In the genomic region with DNA sequence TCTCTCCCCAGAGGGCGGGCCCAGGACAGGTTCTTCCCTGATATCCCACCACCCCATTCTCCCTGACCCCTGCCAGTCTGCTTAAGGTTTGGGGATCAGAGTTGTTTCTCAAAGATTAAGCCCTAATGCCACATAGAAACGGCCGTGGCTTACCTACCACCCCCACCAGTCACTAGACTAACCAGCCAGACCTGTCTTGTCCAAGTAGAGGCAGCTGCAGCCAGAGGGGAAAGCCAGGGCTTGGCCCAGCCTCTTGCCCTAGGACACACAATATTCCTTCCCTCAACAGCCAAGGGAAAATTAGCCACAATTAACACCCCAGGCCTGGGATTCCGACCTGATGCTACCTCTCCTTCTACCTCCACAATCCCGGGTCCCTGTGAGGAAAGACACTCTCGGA, we compare ENCODE assay signal across 8 mouse cellular contexts. TPM values are rescaled to one million over a fixed set of nuclear protein-coding genes. Genes with fewer than 3 reads are reported as not detected.
DNase-seq lines count a peak whose midpoint lies in the region; ATAC-seq lines count a peak whose summit lies in the region.

No protein-coding gene starts in this region.

- peak overlapping the region; percentile 94 for H3K4me3 ChIP-seq in forebrain, embryonic 15.5 days
- H3K4me3 ChIP-seq in liver, embryonic 16.5 days (ENCODE audit: low read depth, low read length) = no peak overlapping the region; the same call in 1 of the 2 replicates
- H3K4me3 ChIP-seq in stomach, embryonic 16.5 days (replicated peaks; ENCODE audit: low read length) = peak overlapping the region; percentile 85

- peak overlapping the region; percentile 95 for H3K4me2 ChIP-seq in forebrain, embryonic 15.5 days (replicated peaks)
- H3K4me2 ChIP-seq in liver, embryonic 16.5 days (ENCODE audit: low read depth, low read length) = peak overlapping the region; percentile 89
- H3K4me2 ChIP-seq in stomach, embryonic 16.5 days (ENCODE audit: low read depth, low read length) = peak overlapping the region; percentile 95

- no peak for ATAC-seq in forebrain, embryonic 15.5 days (replicated peaks)
- ATAC-seq in liver, embryonic 16.5 days (ENCODE audit: low read depth) = no peak
- ATAC-seq in stomach, embryonic 16.5 days (ENCODE audit: insufficient read depth, low FRiP score) = peak; percentile 28; the same call in 1 of the 2 replicates

- peaks cover 32% of the 10 kb centered on the region for H3K36me3 ChIP-seq in forebrain, embryonic 15.5 days
- H3K36me3 ChIP-seq in liver, embryonic 16.5 days (ENCODE audit: control insufficient read depth, insufficient read depth) = no peaks in the 10 kb centered on the region
- peaks cover 19% of the 10 kb centered on the region; the same call in 1 of the 2 replicates for H3K36me3 ChIP-seq in stomach, embryonic 16.5 days (ENCODE audit: control insufficient read depth, insufficient read depth, low read length)

- peaks cover 50% of the 10 kb centered on the region for H3K4me1 ChIP-seq in forebrain, embryonic 15.5 days
- H3K4me1 ChIP-seq in liver, embryonic 16.5 days (ENCODE audit: control insufficient read depth, low read depth, low read length) = peaks cover 32% of the 10 kb centered on the region
- peaks cover 31% of the 10 kb centered on the region for H3K4me1 ChIP-seq in stomach, embryonic 16.5 days (ENCODE audit: control insufficient read depth, insufficient read depth, low read length)

- H3K27ac ChIP-seq in forebrain, embryonic 15.5 days (replicated peaks) = peak overlapping the region; percentile 100
- H3K27ac ChIP-seq in liver, embryonic 16.5 days (ENCODE audit: low read length) = peak overlapping the region; percentile 58
- peak overlapping the region; percentile 100 for H3K27ac ChIP-seq in stomach, embryonic 16.5 days (ENCODE audit: low read length)

- no peaks in the 10 kb centered on the region for H3K27me3 ChIP-seq in forebrain, embryonic 15.5 days
- H3K27me3 ChIP-seq in liver, embryonic 16.5 days (ENCODE audit: control insufficient read depth, insufficient read depth, low read depth, low read length) = peaks cover 43% of the 10 kb centered on the region
- no peaks in the 10 kb centered on the region for H3K27me3 ChIP-seq in stomach, embryonic 16.5 days (ENCODE audit: control insufficient read depth, insufficient read depth, low read length)

- no peaks in the 10 kb centered on the region for H3K9me3 ChIP-seq in forebrain, embryonic 15.5 days
- no peaks in the 10 kb centered on the region for H3K9me3 ChIP-seq in liver, embryonic 16.5 days (replicated peaks; ENCODE audit: control insufficient read depth, low read length)
- H3K9me3 ChIP-seq in stomach, embryonic 16.5 days (replicated peaks; ENCODE audit: control insufficient read depth, low read length) = no peaks in the 10 kb centered on the region

- peak; percentile 41 for DNase-seq in gastrocnemius, postnatal 10 days
- DNase-seq in gastrocnemius, postnatal 25 days = no peak
- peak; percentile 38 for DNase-seq in CD4-positive helper T cell, adult 2 months (ENCODE audit: low read depth, low spot score)
- no peak for DNase-seq in cerebellum, postnatal 36 days
- no peak for DNase-seq in frontal cortex, postnatal 36 days (ENCODE audit: low spot score in 2 of 2)

- WGBS in forebrain, embryonic 15.5 days = 18% methylated on average over 6 of the region's 6 CpGs
- 44% methylated on average over 6 of the region's 6 CpGs for WGBS in liver, embryonic 16.5 days (ENCODE audit: insufficient replicate concordance)
- 16% methylated on average over 6 of the region's 6 CpGs for WGBS in stomach, embryonic 16.5 days

- peak overlapping the region; percentile 100 for H3K9ac ChIP-seq in forebrain, embryonic 15.5 days (replicated peaks)
- H3K9ac ChIP-seq in liver, embryonic 16.5 days (ENCODE audit: low read depth, low read length) = peak overlapping the region; percentile 53; the same call in 1 of the 2 replicates
- peak overlapping the region; percentile 84 for H3K9ac ChIP-seq in stomach, embryonic 16.5 days (ENCODE audit: low read length)

RNA-seq across cellular contexts. Expression of a gene that starts 3.5 kb away (rescaled TPM):
- total RNA-seq in gastrocnemius, postnatal 10 days (2021) = 10 to 100 TPM; 39.0 to 59.5 TPM
- total RNA-seq in gastrocnemius, postnatal 25 days (2021) = 10 to 100 TPM; 12.0 to 13.9 TPM
- 127 and 138 TPM in 2 replicates for polyA plus RNA-seq in forebrain, embryonic 15.5 days (2015; fragmentation: Nextera tagmentation; extraction: Ambion mirVana)
- 5.0 and 5.7 TPM in 2 replicates for polyA plus RNA-seq in liver, embryonic 16.5 days (2015; fragmentation: Nextera tagmentation; extraction: Ambion mirVana)
- 48.5 and 55.4 TPM in 2 replicates for polyA plus RNA-seq in stomach, embryonic 16.5 days (2015; fragmentation: Nextera tagmentation; extraction: Ambion mirVana)

RNA-seq across cellular contexts. Expression of a gene that starts 25.5 kb away (rescaled TPM):
- 1 to 10 TPM in 1 of 2 experiments, under 1 TPM in 1; 0.85 to 2.1 TPM for total RNA-seq in gastrocnemius, postnatal 10 days (2021)
- under 1 TPM in 1 of 2 experiments, not detected in 1; 0.35 TPM for total RNA-seq in gastrocnemius, postnatal 25 days (2021)
- 115 and 127 TPM in 2 replicates for polyA plus RNA-seq in forebrain, embryonic 15.5 days (2015; fragmentation: Nextera tagmentation; extraction: Ambion mirVana)
- polyA plus RNA-seq in liver, embryonic 16.5 days (2015; fragmentation: Nextera tagmentation; extraction: Ambion mirVana) = 0.62 and 0.74 TPM in 2 replicates
- polyA plus RNA-seq in stomach, embryonic 16.5 days (2015; fragmentation: Nextera tagmentation; extraction: Ambion mirVana) = 11.8 TPM in 2 replicates

RNA-seq across cellular contexts. Expression of a gene that starts 29.6 kb away (rescaled TPM):
- total RNA-seq in gastrocnemius, postnatal 10 days (2021) = 10 to 100 TPM; 83.8 to 94.5 TPM
- total RNA-seq in gastrocnemius, postnatal 25 days (2021) = 10 to 100 TPM; 60.4 to 65.0 TPM
- 89.4 and 91.9 TPM in 2 replicates for polyA plus RNA-seq in forebrain, embryonic 15.5 days (2015; fragmentation: Nextera tagmentation; extraction: Ambion mirVana)
- 73.4 and 76.8 TPM in 2 replicates for polyA plus RNA-seq in liver, embryonic 16.5 days (2015; fragmentation: Nextera tagmentation; extraction: Ambion mirVana)
- 144 and 148 TPM in 2 replicates for polyA plus RNA-seq in stomach, embryonic 16.5 days (2015; fragmentation: Nextera tagmentation; extraction: Ambion mirVana)

RNA-seq across cellular contexts. Expression of a gene that starts 29.7 kb away (rescaled TPM):
- total RNA-seq in gastrocnemius, postnatal 10 days (2021) = 10 to 100 TPM; 18.8 to 22.3 TPM
- total RNA-seq in gastrocnemius, postnatal 25 days (2021) = 10 to 100 TPM; 26.5 to 26.9 TPM
- polyA plus RNA-seq in forebrain, embryonic 15.5 days (2015; fragmentation: Nextera tagmentation; extraction: Ambion mirVana) = 44.3 and 45.9 TPM in 2 replicates
- 9.5 and 9.9 TPM in 2 replicates for polyA plus RNA-seq in liver, embryonic 16.5 days (2015; fragmentation: Nextera tagmentation; extraction: Ambion mirVana)
- polyA plus RNA-seq in stomach, embryonic 16.5 days (2015; fragmentation: Nextera tagmentation; extraction: Ambion mirVana) = 29.4 TPM in 2 replicates

RNA-seq across cellular contexts. Expression of a gene that starts 32.3 kb away (rescaled TPM):
- total RNA-seq in gastrocnemius, postnatal 10 days (2021) = 10 to 100 TPM; 14.0 to 15.7 TPM
- 1 to 10 TPM; 6.1 to 7.0 TPM for total RNA-seq in gastrocnemius, postnatal 25 days (2021)
- polyA plus RNA-seq in forebrain, embryonic 15.5 days (2015; fragmentation: Nextera tagmentation; extraction: Ambion mirVana) = 5.9 and 6.7 TPM in 2 replicates
- polyA plus RNA-seq in liver, embryonic 16.5 days (2015; fragmentation: Nextera tagmentation; extraction: Ambion mirVana) = 7.1 and 7.8 TPM in 2 replicates
- 26.4 and 28.7 TPM in 2 replicates for polyA plus RNA-seq in stomach, embryonic 16.5 days (2015; fragmentation: Nextera tagmentation; extraction: Ambion mirVana)

Comparison
In these comparisons a context has a peak if more than half of its experiments do, and no peak if none do; other contexts are left out.
1. DNase-seq: peak in gastrocnemius, postnatal 10 days (single experiment) and CD4-positive helper T cell, adult 2 months (single experiment); none in gastrocnemius, postnatal 25 days (single experiment), cerebellum, postnatal 36 days (0 of 2) and frontal cortex, postnatal 36 days (0 of 2).
2. Peak in every context shown above with its lines, with median percentiles within 50 percentile points of each other: H3K27ac ChIP-seq, H3K4me2 ChIP-seq and H3K9ac ChIP-seq.